Mouse (Mus musculus) forebrain, embryonic 10.5 days (tissue): ENCODE data around the gene Foxn3. TPM values are rescaled to one million over a fixed set of nuclear protein-coding genes. Genes with fewer than 3 reads are reported as not detected.
A peak's percentile ranks its signal among the peaks of the same experiment; 100 is the strongest.

Source experiments
- DNase-seq: peaks from one replicate; pipeline ENCODE4 v3.0.0-alpha.2; 2017; ENCODE audit warnings: low spot score; ENCODE audit errors: extremely low spot score
- H3K27ac ChIP-seq: fragments of 300-500 bp; sonication (generic); 2 replicates; pipeline ENCODE4 v1.5.1; 2016; ENCODE audit warnings: mild to moderate bottlenecking
- H3K27me3 ChIP-seq: fragments of 300-500 bp; sonication (generic); 2 replicates; pipeline ENCODE4 v1.6.1; 2016; ENCODE audit warnings: mild to moderate bottlenecking; ENCODE audit not compliant: poor library complexity, severe bottlenecking
- H3K36me3 ChIP-seq: fragments of 300-500 bp; sonication (generic); replicated peaks from 2 replicates; pipeline ENCODE4 v1.6.1; 2016; ENCODE audit warnings: mild to moderate bottlenecking, moderate library complexity
- H3K4me1 ChIP-seq: fragments of 300-500 bp; sonication (generic); 2 replicates; pipeline ENCODE4 v1.6.1; 2016
- H3K4me3 ChIP-seq: fragments of 300-500 bp; sonication (generic); 2 replicates; pipeline ENCODE4 v1.5.1; 2016; ENCODE audit warnings: mild to moderate bottlenecking, moderate library complexity
- H3K9me3 ChIP-seq: fragments of 300-500 bp; sonication (generic); 2 replicates; pipeline ENCODE4 v1.6.1; 2016; ENCODE audit warnings: mild to moderate bottlenecking, moderate library complexity
- WGBS: fragments of 180-500 bp; shearing (Covaris S2); methylation state at CpG from one replicate; pipeline ENCODE4 v1.1.7; 2016; 5-methylcytosine and 5-hydroxymethylcytosine counted together
- polyA plus RNA-seq: library from polyadenylated mRNA; unstranded; fragments of >200 nt; fragmentation: Nextera tagmentation; extraction: Ambion mirVana; gene quantifications from 2 replicates; pipeline ENCODE4 v1.2.1, GENCODE M21; 2016

Foxn3 gene
- polyA plus RNA-seq, 1 experiment from 2014 or later: 47.3 TPM

DNA sequence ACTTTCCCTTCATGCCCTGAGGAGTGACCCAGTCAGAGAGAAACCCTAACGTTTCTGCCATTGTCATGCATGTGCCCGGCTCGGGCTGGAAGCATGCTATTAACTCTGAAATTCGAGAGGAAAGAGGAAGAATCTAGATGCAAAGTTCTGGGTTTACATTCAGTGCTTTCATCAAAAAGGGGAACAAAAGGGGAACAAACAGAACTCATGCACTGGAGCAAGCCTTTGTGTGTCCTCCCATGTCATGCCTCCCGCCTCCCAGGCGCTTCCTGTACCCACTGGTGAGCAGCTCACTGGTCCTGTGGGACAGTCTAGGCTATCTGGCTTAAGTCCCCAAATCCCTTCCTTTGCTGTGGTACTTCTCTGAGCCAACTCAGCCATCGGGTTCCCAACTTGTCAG lies 299.0 kb downstream of the Foxn3 start:
- H3K4me3 ChIP-seq: no peak overlapping the region
- 80% methylated on average over 7 of the region's 7 CpGs for WGBS
- no peaks in the 10 kb centered on the region for H3K27me3 ChIP-seq
- H3K27ac ChIP-seq: no peak overlapping the region
- peaks cover 50% of the 10 kb centered on the region for H3K4me1 ChIP-seq
- peaks cover 17% of the 10 kb centered on the region; the same call in 1 of the 2 replicates for H3K36me3 ChIP-seq
- no peaks in the 10 kb centered on the region for H3K9me3 ChIP-seq
- no peak for DNase-seq

GRCm38 (mm10) chr12:99263592-99264335 lies 299.6 kb downstream of the Foxn3 start:
- peaks cover 17% of the 10 kb centered on the region; the same call in 1 of the 2 replicates for H3K36me3 ChIP-seq
- no peak overlapping the region for H3K27ac ChIP-seq
- no peaks in the 10 kb centered on the region for H3K27me3 ChIP-seq
- no peaks in the 10 kb centered on the region for H3K9me3 ChIP-seq
- DNase-seq: no peak
- H3K4me1 ChIP-seq: peaks cover 44% of the 10 kb centered on the region
- 91% methylated on average over 12 of the region's 12 CpGs for WGBS
- H3K4me3 ChIP-seq: no peak overlapping the region

DNA sequence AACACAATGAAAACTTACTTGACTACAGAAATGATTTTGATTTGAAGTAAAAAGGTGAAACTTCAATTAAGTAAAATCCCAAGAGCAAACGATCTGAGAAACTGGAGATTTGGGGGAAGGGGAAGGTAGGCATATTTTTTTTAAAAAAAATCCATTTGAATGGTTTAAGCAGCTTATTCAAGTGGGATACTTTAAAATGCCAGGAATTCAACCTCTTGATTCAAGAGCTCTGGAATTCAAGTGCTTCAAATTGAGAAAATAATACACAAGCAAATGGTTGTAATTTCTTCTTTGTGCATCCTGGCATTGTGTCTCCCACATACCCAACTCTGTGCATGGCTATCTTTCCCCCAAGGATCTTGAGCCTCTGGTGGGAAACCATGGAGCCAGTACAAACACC lies 300.5 kb downstream of the Foxn3 start:
- Histone ChIP-seq H3K27ac (no peak overlapping the region), H3K27me3 (no peaks in the 10 kb centered on the region), H3K4me1 (peaks cover 35% of the 10 kb centered on the region), H3K4me3 (no peak overlapping the region), H3K36me3 (peaks cover 17% of the 10 kb centered on the region; the same call in 1 of the 2 replicates), H3K9me3 (no peaks in the 10 kb centered on the region)
- DNase-seq: no peak
- WGBS: 72% methylated on average over 1 of the region's 1 CpGs

DNA sequence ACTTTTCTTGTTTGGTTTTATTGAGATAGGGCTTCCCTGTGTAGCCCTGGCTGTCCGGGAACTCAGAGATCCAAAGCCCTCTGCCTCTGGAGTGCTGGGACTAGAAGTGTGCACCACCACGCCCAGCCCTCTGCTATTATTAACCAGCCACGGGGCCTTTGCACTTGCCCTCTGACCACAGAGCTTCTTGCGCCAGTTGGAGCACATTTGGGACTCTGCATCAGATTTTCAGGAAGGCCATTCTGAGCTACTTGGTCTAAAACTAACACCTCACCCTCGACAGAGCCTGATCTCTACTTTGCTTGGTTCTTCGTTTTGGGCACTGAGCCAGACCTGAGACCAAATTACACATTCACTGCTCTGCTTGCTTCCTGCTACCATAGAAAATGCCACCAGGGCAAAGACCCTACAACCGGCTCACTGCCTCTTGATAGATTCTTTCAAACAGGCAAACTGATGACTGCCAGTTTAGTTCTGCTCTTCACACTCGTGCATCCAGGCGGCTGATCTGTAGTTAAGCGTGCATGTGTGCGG lies 301.2 kb downstream of the Foxn3 start:
- Histone ChIP-seq H3K27ac (no peak overlapping the region), H3K36me3 (peaks cover 15% of the 10 kb centered on the region; the same call in 1 of the 2 replicates), H3K27me3 (no peaks in the 10 kb centered on the region), H3K4me1 (peaks cover 28% of the 10 kb centered on the region), H3K9me3 (no peaks in the 10 kb centered on the region), H3K4me3 (no peak overlapping the region)
- no peak for DNase-seq
- 94% methylated on average over 11 of the region's 11 CpGs for WGBS

DNA sequence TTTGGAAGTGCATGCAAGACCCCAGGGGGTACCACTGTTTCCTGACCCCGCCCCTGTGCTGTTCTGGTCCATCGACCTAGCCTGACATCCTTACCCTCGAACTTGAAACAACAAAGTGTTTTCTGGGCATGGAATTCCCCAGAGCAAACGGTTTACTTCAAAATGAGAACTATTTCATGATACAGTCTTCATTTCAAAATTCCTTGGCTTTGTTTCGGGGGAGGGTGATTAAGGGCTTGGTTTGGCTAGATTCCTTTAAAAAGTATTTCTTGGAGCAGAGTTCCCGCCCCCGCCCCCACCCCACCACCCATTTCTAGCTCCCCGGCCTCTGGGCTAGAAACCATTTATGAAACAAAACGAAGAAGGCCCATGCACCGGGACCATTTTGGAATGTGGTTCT lies 303.2 kb downstream of the Foxn3 start:
- Histone ChIP-seq H3K27ac (0 out of 2 replicates have a peak overlapping the region, but pooled peaks have one; percentile 16), H3K4me3 (no peak overlapping the region), H3K27me3 (no peaks in the 10 kb centered on the region), H3K4me1 (peaks cover 25% of the 10 kb centered on the region), H3K36me3 (peaks cover 10% of the 10 kb centered on the region; the same call in 1 of the 2 replicates), H3K9me3 (no peaks in the 10 kb centered on the region)
- 87% methylated on average over 10 of the region's 10 CpGs for WGBS
- no peak for DNase-seq

- Histone ChIP-seq H3K36me3 (no peaks in the 10 kb centered on the region), H3K4me3 (no peak overlapping the region), H3K9me3 (no peaks in the 10 kb centered on the region), H3K4me1 (peaks cover 24% of the 10 kb centered on the region), H3K27ac (no peak overlapping the region), H3K27me3 (no peaks in the 10 kb centered on the region)
- DNase-seq: no peak
- 90% methylated on average over 5 of the region's 5 CpGs for WGBS
Measured at GRCm38 (mm10) chr12:99257570-99257969, 305.8 kb downstream of the Foxn3 start.

DNA sequence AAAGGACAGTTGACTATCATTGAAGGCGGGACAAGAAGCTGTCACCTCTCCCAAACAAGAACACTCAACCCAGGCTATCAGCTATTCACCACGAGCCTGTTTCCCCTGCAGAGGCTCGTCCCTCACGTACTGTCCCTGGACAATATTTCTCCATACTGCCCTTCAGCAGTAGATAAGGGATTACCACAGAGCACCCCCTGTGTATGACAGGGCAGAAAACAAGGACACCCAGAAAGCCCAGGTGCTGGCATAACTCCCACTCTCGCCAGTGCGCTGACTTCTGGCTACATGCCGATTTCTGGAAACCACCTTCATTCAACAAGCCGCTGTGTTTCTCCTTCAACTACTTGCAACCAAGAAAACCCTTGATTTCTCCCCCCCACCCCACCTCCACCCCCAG lies 306.4 kb downstream of the Foxn3 start:
- H3K36me3 ChIP-seq: no peaks in the 10 kb centered on the region
- WGBS: 93% methylated on average over 8 of the region's 8 CpGs
- no peak overlapping the region for H3K4me3 ChIP-seq
- H3K9me3 ChIP-seq: no peaks in the 10 kb centered on the region; the same call in 1 of the 2 replicates
- no peak overlapping the region for H3K27ac ChIP-seq
- no peak for DNase-seq
- no peaks in the 10 kb centered on the region for H3K27me3 ChIP-seq
- peaks cover 24% of the 10 kb centered on the region for H3K4me1 ChIP-seq

GRCm38 (mm10) chr12:99256463-99256862 lies 306.9 kb downstream of the Foxn3 start:
- no peaks in the 10 kb centered on the region for H3K27me3 ChIP-seq
- no peak overlapping the region for H3K27ac ChIP-seq
- H3K9me3 ChIP-seq: no peaks in the 10 kb centered on the region; the same call in 1 of the 2 replicates
- WGBS: 94% methylated on average over 5 of the region's 5 CpGs
- H3K36me3 ChIP-seq: peaks cover 1% of the 10 kb centered on the region; the same call in 1 of the 2 replicates
- H3K4me3 ChIP-seq: no peak overlapping the region
- DNase-seq: no peak
- peaks cover 24% of the 10 kb centered on the region for H3K4me1 ChIP-seq

DNA sequence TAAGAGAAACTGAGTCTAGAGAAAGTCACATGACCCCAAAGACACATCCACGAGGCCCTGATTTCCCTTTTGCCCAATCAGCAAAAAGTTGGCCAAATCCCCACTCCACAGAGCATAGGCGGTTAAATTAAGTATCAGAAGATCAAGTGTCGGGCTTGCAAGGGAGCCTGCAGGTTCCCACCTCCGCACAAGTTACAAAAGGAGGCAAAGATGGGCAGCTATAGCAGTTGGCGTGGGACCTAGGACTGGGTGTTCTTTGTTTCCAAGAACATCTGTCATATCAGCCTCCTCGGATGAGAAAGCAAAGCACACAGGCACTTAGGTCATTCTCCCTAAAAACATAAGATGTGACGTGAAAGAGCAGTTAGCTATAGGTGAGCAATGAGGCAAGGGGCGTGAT lies 308.9 kb downstream of the Foxn3 start:
- 89% methylated on average over 8 of the region's 8 CpGs for WGBS
- H3K4me1 ChIP-seq: peaks cover 11% of the 10 kb centered on the region
- DNase-seq: no peak
- no peak overlapping the region for H3K4me3 ChIP-seq
- H3K36me3 ChIP-seq: peaks cover 6% of the 10 kb centered on the region; the same call in 1 of the 2 replicates
- H3K9me3 ChIP-seq: no peaks in the 10 kb centered on the region; the same call in 1 of the 2 replicates
- H3K27ac ChIP-seq: no peak overlapping the region
- H3K27me3 ChIP-seq: no peaks in the 10 kb centered on the region

DNA sequence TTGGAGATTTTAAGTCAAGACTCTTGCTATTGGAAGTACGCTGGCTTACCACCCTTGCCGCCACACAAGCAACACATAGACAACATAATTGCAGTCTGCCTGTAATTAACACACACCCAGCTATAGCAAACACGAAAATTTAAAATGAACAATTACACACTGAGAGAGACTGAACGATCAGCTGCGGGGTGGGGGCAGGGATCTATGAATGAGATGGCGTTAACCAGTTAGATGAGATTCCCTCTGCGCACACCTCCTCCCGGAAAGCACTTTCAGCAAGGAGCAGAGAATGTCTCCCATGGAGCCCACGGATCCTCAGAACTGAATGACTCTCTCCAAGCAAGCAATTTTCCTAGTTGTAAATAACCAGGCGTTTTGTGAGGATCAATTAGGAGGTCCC lies 309.8 kb downstream of the Foxn3 start:
- DNase-seq: no peak
- Histone ChIP-seq H3K4me1 (peaks cover 11% of the 10 kb centered on the region), H3K27me3 (no peaks in the 10 kb centered on the region), H3K36me3 (peaks cover 6% of the 10 kb centered on the region; the same call in 1 of the 2 replicates), H3K9me3 (no peaks in the 10 kb centered on the region; the same call in 1 of the 2 replicates), H3K27ac (no peak overlapping the region), H3K4me3 (no peak overlapping the region)
- whole genome bisulfite sequencing: 83% methylated on average over 10 of the region's 10 CpGs

- H3K4me3 ChIP-seq: no peak overlapping the region
- no peak for DNase-seq
- WGBS: 93% methylated on average over 8 of the region's 8 CpGs
Measured at GRCm38 (mm10) chr12:99248606-99249005, 314.8 kb downstream of the Foxn3 start.

DNA sequence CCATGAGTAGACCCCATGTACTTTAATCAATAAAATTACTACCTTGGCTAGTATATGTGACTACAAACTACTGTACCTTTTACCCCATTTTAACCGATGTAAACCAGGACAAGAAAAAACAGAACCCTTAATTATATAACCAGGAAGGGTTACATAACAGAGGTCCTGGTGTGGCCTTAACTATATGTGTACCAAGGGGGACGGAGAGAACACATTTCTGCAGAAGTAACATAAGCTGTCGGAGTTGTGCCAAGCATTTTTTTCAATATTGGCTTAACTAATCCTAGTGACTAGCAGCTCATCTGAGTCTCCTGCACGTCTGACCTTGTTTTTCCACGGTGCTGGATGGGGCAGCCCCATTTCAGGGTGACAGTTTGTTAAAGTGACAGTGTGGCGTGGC lies 315.4 kb downstream of the Foxn3 start:
- Histone ChIP-seq H3K27ac (no peak overlapping the region), H3K4me3 (no peak overlapping the region), H3K4me1 (peaks cover 8% of the 10 kb centered on the region), H3K9me3 (no peaks in the 10 kb centered on the region; the same call in 1 of the 2 replicates), H3K27me3 (no peaks in the 10 kb centered on the region), H3K36me3 (peaks cover 6% of the 10 kb centered on the region; the same call in 1 of the 2 replicates)
- 85% methylated on average over 6 of the region's 6 CpGs for WGBS
- no peak for DNase-seq

More at GRCm38 (mm10) chr12:99248606-99249005, 314.8 kb downstream of the Foxn3 start:
- no peak overlapping the region for H3K27ac ChIP-seq
- no peaks in the 10 kb centered on the region for H3K27me3 ChIP-seq
- peaks cover 9% of the 10 kb centered on the region for H3K4me1 ChIP-seq
- H3K36me3 ChIP-seq: peaks cover 6% of the 10 kb centered on the region; the same call in 1 of the 2 replicates
- H3K9me3 ChIP-seq: no peaks in the 10 kb centered on the region; the same call in 1 of the 2 replicates
